Mouse (Mus musculus) myocyte (in vitro differentiated cells): ENCODE measurements around the gene Xrcc5. TPM values are rescaled to one million over a fixed set of nuclear protein-coding genes. Genes with fewer than 3 reads are reported as not detected.

ENCODE experiments used
- H3K27me3 ChIP-seq: one replicate; pipeline ENCODE4 v1.6.1; 2011; ENCODE audit not compliant: control insufficient read depth, insufficient read depth, insufficient read length
- H3K36me3 ChIP-seq: one replicate; pipeline ENCODE4 v1.6.1; 2011; ENCODE audit not compliant: control insufficient read depth, insufficient read depth
- H3K4me2 ChIP-seq: one replicate; pipeline ENCODE4 v1.6.1; 2011; ENCODE audit warnings: low read depth, control low read depth
- H3K4me3 ChIP-seq: one replicate; pipeline ENCODE4 v1.5.1; 2011; ENCODE audit warnings: mild to moderate bottlenecking, control low read depth, moderate library complexity
- H3K79me2 ChIP-seq: one replicate; pipeline ENCODE4 v1.6.1; 2011; ENCODE audit not compliant: control insufficient read depth, insufficient read depth
- H3ac ChIP-seq: one replicate; pipeline ENCODE4 v1.6.1; 2011; ENCODE audit not compliant: control insufficient read depth, insufficient read length
- CEBPB ChIP-seq: IDR thresholded peaks from 2 replicates; pipeline ENCODE4 v1.6.1; 2011; ENCODE audit warnings: mild to moderate bottlenecking, moderate library complexity; ENCODE audit not compliant: poor library complexity, insufficient read depth, severe bottlenecking
- E2F4 ChIP-seq: IDR thresholded peaks from one replicate; pipeline ENCODE4 v1.6.1; 2011; ENCODE audit warnings: mild to moderate bottlenecking, control low read depth, moderate library complexity; ENCODE audit not compliant: insufficient read depth
- MAX ChIP-seq: IDR thresholded peaks from one replicate; pipeline ENCODE4 v1.6.1; 2011; ENCODE audit warnings: low read depth, mild to moderate bottlenecking, control low read depth
- MYOD1 ChIP-seq, 3 experiments: IDR thresholded peaks; one replicate each; pipeline ENCODE4 v1.6.1; 2011; ENCODE audit warnings: control low read depth in 2 of 3, low read depth in 2 of 3, mild to moderate bottlenecking in 2 of 3, moderate library complexity in 1 of 3; ENCODE audit not compliant: insufficient read length in 2 of 3, control insufficient read depth in 1 of 3
- MYOG ChIP-seq, 3 experiments: IDR thresholded peaks; one replicate each; pipeline ENCODE4 v1.6.1; 2011; ENCODE audit warnings: control low read depth in 2 of 3, low read depth in 2 of 3, mild to moderate bottlenecking in 2 of 3; ENCODE audit not compliant: insufficient read length in 2 of 3, control insufficient read depth in 1 of 3, insufficient read depth in 1 of 3
- POLR2A ChIP-seq: IDR thresholded peaks from one replicate; pipeline ENCODE4 v1.6.1; 2011; ENCODE audit warnings: low read depth, mild to moderate bottlenecking, control low read depth, moderate library complexity; ENCODE audit not compliant: insufficient read length
- POLR2AphosphoS2 ChIP-seq: IDR thresholded peaks from one replicate; pipeline ENCODE4 v1.6.1; 2011; ENCODE audit warnings: low read depth, control low read depth; ENCODE audit not compliant: insufficient read length
- REST ChIP-seq: IDR thresholded peaks from one replicate; pipeline ENCODE4 v1.6.1; 2011; ENCODE audit warnings: mild to moderate bottlenecking, control low read depth, moderate library complexity; ENCODE audit not compliant: insufficient read depth, insufficient read length
- SRF ChIP-seq: IDR thresholded peaks from one replicate; pipeline ENCODE4 v1.6.1; 2011; ENCODE audit warnings: low read depth; ENCODE audit not compliant: control insufficient read depth, insufficient read length
- TCF12 ChIP-seq: IDR thresholded peaks from one replicate; pipeline ENCODE4 v1.6.1; 2011; ENCODE audit warnings: mild to moderate bottlenecking, control low read depth; ENCODE audit not compliant: poor library complexity, insufficient read depth, severe bottlenecking
- TCF3 ChIP-seq: IDR thresholded peaks from one replicate; pipeline ENCODE4 v1.6.1; 2011; ENCODE audit warnings: low read depth, control low read depth; ENCODE audit not compliant: insufficient read length
- USF1 ChIP-seq: IDR thresholded peaks from one replicate; pipeline ENCODE4 v1.6.1; 2011; ENCODE audit warnings: low read depth, mild to moderate bottlenecking, control low read depth, moderate library complexity
- polyA plus RNA-seq: library from polyadenylated mRNA; unstranded; fragments of >200 nt; fragmentation: generic; extraction: Trizol; gene quantifications from one replicate; pipeline ENCODE4 v1.2.1, GENCODE M21; 2012; ENCODE audit warnings: missing spikeins

Gene Xrcc5
- polyA plus RNA-seq, 1 experiment, result 23.5 TPM

GRCm38 (mm10) chr1:72306241-72306640 is 980 bp upstream of the Xrcc5 start:
- peak overlapping the region; percentile 36 for H3K4me2 ChIP-seq
- TF ChIP-seq POLR2A (no peak), SRF (no peak), MYOG (IDR thresholded peaks at IDR 0.05; ENCODE audit: control insufficient read depth in 1 of 3, insufficient read depth in 1 of 3, insufficient read length in 2 of 3, low read depth in 2 of 3) (no peak), MYOD1 (IDR thresholded peaks at IDR 0.05; ENCODE audit: control insufficient read depth in 1 of 3, insufficient read length in 2 of 3, low read depth in 2 of 3) (no peak), REST (no peak), CEBPB (no peak), MAX (no peak), POLR2AphosphoS2 (no peak), TCF12 (no peak), E2F4 (no peak), USF1 (no peak), TCF3 (no peak)
- H3ac ChIP-seq, result no peak overlapping the region
- H3K4me3 ChIP-seq, result peak overlapping the region; percentile 47
- peaks cover 2% of the 10 kb centered on the region for H3K36me3 ChIP-seq
- no peaks in the 10 kb centered on the region for H3K27me3 ChIP-seq
- H3K79me2 ChIP-seq, result peaks cover 7% of the 10 kb centered on the region

GRCm38 (mm10) chr1:72306679-72307181 is 491 bp upstream of the Xrcc5 start:
- Histone ChIP-seq H3K36me3 (peaks cover 6% of the 10 kb centered on the region), H3K27me3 (no peaks in the 10 kb centered on the region), H3K4me3 (peak overlapping the region; percentile 47), H3K79me2 (peaks cover 7% of the 10 kb centered on the region), H3ac (no peak overlapping the region), H3K4me2 (peak overlapping the region; percentile 68)
- TF ChIP-seq MYOD1 (IDR thresholded peaks at IDR 0.05; ENCODE audit: control insufficient read depth in 1 of 3, insufficient read length in 2 of 3, low read depth in 2 of 3) (no peak), SRF (no peak), POLR2AphosphoS2 (no peak), MAX (no peak), TCF3 (no peak), TCF12 (no peak), MYOG (IDR thresholded peaks at IDR 0.05; ENCODE audit: control insufficient read depth in 1 of 3, insufficient read depth in 1 of 3, insufficient read length in 2 of 3, low read depth in 2 of 3) (no peak), USF1 (no peak), CEBPB (no peak), REST (no peak), POLR2A (no peak), E2F4 (no peak)

- Histone ChIP-seq H3K27me3 (no peaks in the 10 kb centered on the region), H3K79me2 (peaks cover 7% of the 10 kb centered on the region), H3K4me2 (peak overlapping the region; percentile 68), H3ac (no peak overlapping the region), H3K36me3 (peaks cover 17% of the 10 kb centered on the region), H3K4me3 (no peak overlapping the region)
- TF ChIP-seq MYOG (IDR thresholded peaks at IDR 0.05; ENCODE audit: control insufficient read depth in 1 of 3, insufficient read depth in 1 of 3, insufficient read length in 2 of 3, low read depth in 2 of 3) (no peak), TCF12 (no peak), TCF3 (no peak)
Observed at GRCm38 (mm10) chr1:72308919-72309318, 1.7 kb downstream of the Xrcc5 start.

- peak overlapping the region; percentile 68 for H3K4me2 ChIP-seq
- peak; percentile 82 to 98 (median 98) for TF ChIP-seq MYOD1 (IDR thresholded peaks at IDR 0.05; ENCODE audit: control insufficient read depth in 1 of 3, insufficient read length in 2 of 3, low read depth in 2 of 3)
- peak; percentile 56 for TF ChIP-seq USF1
- TF ChIP-seq SRF, result peak; percentile 7
- TF ChIP-seq MAX, result no peak
- TF ChIP-seq POLR2AphosphoS2, result peak; percentile 18
- peak; percentile 91 for TF ChIP-seq TCF12
- peak; percentile 75 to 94 (median 93) for TF ChIP-seq MYOG (IDR thresholded peaks at IDR 0.05; ENCODE audit: control insufficient read depth in 1 of 3, insufficient read depth in 1 of 3, insufficient read length in 2 of 3, low read depth in 2 of 3)
- TF ChIP-seq CEBPB, result no peak
- TF ChIP-seq TCF3, result peak; percentile 97
- peaks cover 17% of the 10 kb centered on the region for H3K36me3 ChIP-seq
Observed at GRCm38 (mm10) chr1:72309744-72310424, 2.7 kb downstream of the Xrcc5 start.

GRCm38 (mm10) chr1:72312701-72313398 is 5.6 kb downstream of the Xrcc5 start:
- peaks cover 31% of the 10 kb centered on the region for H3K36me3 ChIP-seq
- TF ChIP-seq TCF12 (no peak), REST (no peak), E2F4 (no peak), USF1 (no peak), MAX (no peak), CEBPB (no peak), POLR2AphosphoS2 (no peak), POLR2A (no peak), MYOD1 (IDR thresholded peaks at IDR 0.05; ENCODE audit: control insufficient read depth in 1 of 3, insufficient read length in 2 of 3, low read depth in 2 of 3) (no peak), SRF (no peak), MYOG (IDR thresholded peaks at IDR 0.05; ENCODE audit: control insufficient read depth in 1 of 3, insufficient read depth in 1 of 3, insufficient read length in 2 of 3, low read depth in 2 of 3) (no peak), TCF3 (no peak)
- no peaks in the 10 kb centered on the region for H3K27me3 ChIP-seq
- no peak overlapping the region for H3ac ChIP-seq
- H3K4me2 ChIP-seq, result no peak overlapping the region
- H3K4me3 ChIP-seq, result no peak overlapping the region
- H3K79me2 ChIP-seq, result peaks cover 3% of the 10 kb centered on the region

More at GRCm38 (mm10) chr1:72309744-72310424, 2.7 kb downstream of the Xrcc5 start:
- H3K4me3 ChIP-seq, result no peak overlapping the region
- H3ac ChIP-seq, result no peak overlapping the region
- no peaks in the 10 kb centered on the region for H3K27me3 ChIP-seq
- H3K79me2 ChIP-seq, result peaks cover 7% of the 10 kb centered on the region
